Mouse (Mus musculus): ENCODE data around the gene Sbno1. TPM values are rescaled to one million over a fixed set of nuclear protein-coding genes. Genes with fewer than 3 reads are reported as not detected.

The Sbno1 gene
- polyA plus RNA-seq, 1 experiment from 2014 or later = 115 TPM

DNA sequence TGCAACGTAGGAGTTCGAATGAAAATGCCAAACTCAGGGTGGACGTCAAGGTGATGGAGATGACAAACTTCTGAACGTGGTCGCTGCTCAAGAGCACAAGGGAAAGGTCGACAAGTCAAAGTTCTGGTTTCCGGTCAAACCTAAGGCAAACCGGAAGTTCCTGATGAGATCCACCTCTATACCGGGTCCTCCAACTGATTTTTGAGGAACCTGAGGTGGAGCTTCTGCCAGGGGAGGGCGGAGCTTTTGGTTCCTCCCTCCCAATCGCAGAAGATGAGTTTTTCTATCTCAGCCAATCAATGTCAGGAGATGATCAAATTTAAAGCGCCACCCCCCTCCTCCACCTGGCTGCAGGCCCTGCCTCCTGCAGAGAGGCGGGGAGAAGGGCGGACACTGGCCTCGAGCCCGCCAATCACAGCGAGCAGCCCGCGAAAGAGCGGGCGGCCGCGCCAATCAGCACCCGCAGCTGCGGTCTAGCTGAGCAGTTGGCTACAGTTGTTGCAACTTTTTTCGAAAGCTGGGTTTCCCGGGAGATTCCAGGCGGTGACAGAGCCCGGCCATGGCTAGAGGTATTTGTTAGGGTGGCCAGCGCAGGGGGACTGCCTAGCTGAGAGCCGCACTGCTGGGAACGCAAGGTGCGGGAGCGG is 13.8 kb upstream of the Sbno1 start, which contains the start of gene Kmt5a:
TSS of gene Kmt5a (plus strand) at position 484 of the 647 bp plus-strand sequence.
- H3K4me1 ChIP-seq (replicated peaks) = peaks cover 18% of the 10 kb centered on the region
- peak within 1 kb of the TSS; percentile 71 for H3K4me3 ChIP-seq
- H3K36me3 ChIP-seq = no peaks in the 10 kb centered on the region
- peak within 1 kb of the TSS; percentile 76 for H3K9ac ChIP-seq
- no peaks in the 10 kb centered on the region for H3K9me3 ChIP-seq
- H3K4me2 ChIP-seq = peak within 1 kb of the TSS; percentile 99
- no peaks in the 10 kb centered on the region; the same call in 1 of the 2 replicates for H3K27me3 ChIP-seq
- peak; percentile 98 for ATAC-seq (ENCODE audit: low FRiP score)
- peak within 1 kb of the TSS; percentile 83 for H3K27ac ChIP-seq
- 1% methylated on average over 34 of the region's 34 CpGs for WGBS

DNA sequence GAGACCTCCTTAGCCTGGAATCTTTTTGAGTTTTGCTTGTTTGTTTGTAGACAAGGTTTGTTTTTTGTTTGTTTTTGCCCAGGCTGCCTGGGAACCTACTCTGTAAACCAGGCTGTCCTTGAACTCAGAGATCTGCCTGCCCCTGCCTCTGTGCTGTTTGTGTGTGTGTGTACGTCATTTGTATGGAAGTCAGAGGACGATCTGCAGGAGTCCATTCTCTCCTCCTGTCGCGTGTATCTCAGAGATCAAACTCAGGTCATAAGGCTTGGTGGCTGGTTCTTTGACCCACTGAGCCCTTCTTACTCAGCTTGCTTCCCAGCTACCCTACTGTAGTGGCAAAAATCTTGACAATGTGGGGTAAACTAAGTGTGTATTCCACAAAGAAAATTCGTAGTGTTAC is 12.9 kb upstream of the Sbno1 start:
- Histone ChIP-seq H3K9me3 (no peaks in the 10 kb centered on the region), H3K9ac (no peak overlapping the region), H3K27ac (no peak overlapping the region; the same call in 1 of the 2 replicates), H3K4me1 (replicated peaks) (peaks cover 16% of the 10 kb centered on the region), H3K4me2 (peak overlapping the region; percentile 99), H3K36me3 (no peaks in the 10 kb centered on the region), H3K27me3 (no peaks in the 10 kb centered on the region; the same call in 1 of the 2 replicates), H3K4me3 (0 out of 2 replicates have a peak overlapping the region, but pooled peaks have one; percentile 71)
- WGBS = 71% methylated on average over 5 of the region's 5 CpGs
- no peak for ATAC-seq (ENCODE audit: low FRiP score)

GRCm38 (mm10) chr5:124438229-124438628 is 12.4 kb upstream of the Sbno1 start:
- 94% methylated on average over 5 of the region's 5 CpGs for WGBS
- no peak for ATAC-seq (ENCODE audit: low FRiP score)
- Histone ChIP-seq H3K27ac (no peak overlapping the region), H3K9ac (no peak overlapping the region), H3K4me1 (replicated peaks) (peaks cover 16% of the 10 kb centered on the region), H3K4me2 (no peak overlapping the region), H3K27me3 (no peaks in the 10 kb centered on the region; the same call in 1 of the 2 replicates), H3K4me3 (no peak overlapping the region), H3K36me3 (no peaks in the 10 kb centered on the region), H3K9me3 (no peaks in the 10 kb centered on the region)

- WGBS = 60% methylated on average over 2 of the region's 2 CpGs
- H3K4me2 ChIP-seq = no peak overlapping the region
- H3K9me3 ChIP-seq = no peaks in the 10 kb centered on the region
- no peak overlapping the region for H3K4me3 ChIP-seq
- H3K27ac ChIP-seq = no peak overlapping the region
- H3K4me1 ChIP-seq (replicated peaks) = no peaks in the 10 kb centered on the region
- H3K36me3 ChIP-seq = no peaks in the 10 kb centered on the region
- no peak overlapping the region for H3K9ac ChIP-seq
- no peaks in the 10 kb centered on the region; the same call in 1 of the 2 replicates for H3K27me3 ChIP-seq
- ATAC-seq (ENCODE audit: low FRiP score) = 0 out of 2 replicates have a peak, but pooled peaks have one; percentile 32
These were observed 7.2 kb upstream of the Sbno1 start for GRCm38 (mm10) chr5:124433048-124433447.

DNA sequence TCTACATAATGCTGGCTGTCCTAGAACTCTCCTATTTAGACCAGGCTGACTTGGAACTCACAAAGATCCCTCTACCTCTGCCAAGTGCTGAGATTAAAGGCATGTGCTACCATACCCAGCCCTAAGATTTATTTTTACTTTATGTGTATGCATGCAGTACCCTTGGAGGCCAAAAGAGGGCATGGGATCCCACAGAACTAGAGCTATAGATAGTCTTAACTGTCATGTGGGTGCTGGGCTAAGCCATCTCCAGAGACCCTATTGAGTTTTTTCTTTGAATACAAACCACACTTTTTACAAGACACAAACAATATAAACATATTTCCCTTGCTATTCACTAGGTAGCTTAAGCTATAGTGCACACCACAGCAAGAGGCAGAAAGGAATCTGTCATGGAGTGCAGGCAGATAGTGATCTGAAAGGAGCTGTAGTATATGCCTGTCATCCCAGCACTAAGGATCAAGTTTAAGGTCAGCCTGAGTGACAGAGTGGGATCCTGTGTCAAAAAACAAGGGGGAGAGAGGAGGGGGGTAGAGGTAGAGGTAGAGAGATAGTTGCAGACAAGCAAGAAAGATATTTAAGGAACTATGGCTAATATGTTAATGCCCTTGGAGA is 6.7 kb upstream of the Sbno1 start:
- Histone ChIP-seq H3K4me2 (no peak overlapping the region), H3K27me3 (no peaks in the 10 kb centered on the region; the same call in 1 of the 2 replicates), H3K27ac (no peak overlapping the region), H3K4me3 (no peak overlapping the region), H3K36me3 (no peaks in the 10 kb centered on the region), H3K4me1 (replicated peaks) (no peaks in the 10 kb centered on the region), H3K9me3 (no peaks in the 10 kb centered on the region), H3K9ac (no peak overlapping the region)
- 0 out of 2 replicates have a peak, but pooled peaks have one; percentile 54 for ATAC-seq (ENCODE audit: low FRiP score)

- H3K36me3 ChIP-seq = no peaks in the 10 kb centered on the region
- H3K27ac ChIP-seq = peak overlapping the region; percentile 95
- H3K4me1 ChIP-seq (replicated peaks) = peaks cover 21% of the 10 kb centered on the region
- H3K9ac ChIP-seq = peak overlapping the region; percentile 81; the same call in 1 of the 2 replicates
- ATAC-seq (ENCODE audit: low FRiP score) = peak; percentile 14; the same call in 1 of the 2 replicates
- H3K4me2 ChIP-seq = peak overlapping the region; percentile 45
- no peaks in the 10 kb centered on the region for H3K9me3 ChIP-seq
- 96% methylated on average over 10 of the region's 10 CpGs for WGBS
- H3K4me3 ChIP-seq = peak overlapping the region; percentile 99
- H3K27me3 ChIP-seq = no peaks in the 10 kb centered on the region
These were observed 772 bp upstream of the Sbno1 start for GRCm38 (mm10) chr5:124426475-124427071.

DNA sequence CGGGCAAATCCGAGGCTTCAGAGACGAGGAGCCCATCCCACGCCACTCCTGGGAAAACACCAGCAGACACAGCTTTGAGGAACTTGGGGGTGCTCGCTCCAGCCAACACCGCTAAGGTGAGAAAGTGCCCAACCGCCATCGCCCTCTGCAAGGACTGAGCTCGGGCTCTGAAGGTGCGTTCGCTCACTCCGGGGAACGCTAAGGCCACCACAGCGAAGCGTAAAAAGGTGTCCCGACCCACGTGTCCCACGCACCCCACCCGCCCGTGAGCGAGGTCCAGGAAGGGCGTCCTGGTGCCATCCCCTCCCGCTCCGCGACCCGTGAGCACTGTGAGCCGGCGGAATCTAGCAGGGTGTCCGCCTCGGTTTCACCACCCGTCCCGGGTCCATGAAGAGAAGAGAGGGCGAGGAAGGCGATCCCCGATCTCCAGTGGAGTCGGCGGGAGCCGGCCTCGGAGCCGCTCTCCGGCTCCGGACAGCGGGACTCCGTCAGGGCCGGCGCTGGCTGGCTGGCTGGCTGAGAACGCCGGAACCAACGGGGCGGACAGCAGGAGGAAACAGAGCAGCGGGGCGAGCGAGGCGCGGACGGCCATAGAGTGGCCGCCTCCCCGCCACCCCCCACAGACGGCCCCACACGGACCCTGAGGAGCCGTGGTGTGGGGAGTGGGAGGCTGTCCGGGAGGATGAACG is 934 bp downstream of the Sbno1 start:
- peak overlapping the region; percentile 99 for H3K4me3 ChIP-seq
- H3K27me3 ChIP-seq = no peaks in the 10 kb centered on the region
- under 1% methylated on average over 62 of the region's 63 CpGs for WGBS
- peak; percentile 74 for ATAC-seq (ENCODE audit: low FRiP score)
- H3K9me3 ChIP-seq = no peaks in the 10 kb centered on the region
- H3K36me3 ChIP-seq = no peaks in the 10 kb centered on the region; the same call in 1 of the 2 replicates
- peak overlapping the region; percentile 95 for H3K27ac ChIP-seq
- peak overlapping the region; percentile 95 for H3K9ac ChIP-seq
- H3K4me1 ChIP-seq (replicated peaks) = peaks cover 21% of the 10 kb centered on the region
- peak overlapping the region; percentile 82 for H3K4me2 ChIP-seq

GRCm38 (mm10) chr5:124424200-124424722 is 1.5 kb downstream of the Sbno1 start:
- H3K4me3 ChIP-seq = peak overlapping the region; percentile 99
- WGBS = 4% methylated on average over 14 of the region's 14 CpGs
- H3K36me3 ChIP-seq = no peaks in the 10 kb centered on the region; the same call in 1 of the 2 replicates
- ATAC-seq (ENCODE audit: low FRiP score) = no peak
- peak overlapping the region; percentile 95 for H3K9ac ChIP-seq
- H3K27ac ChIP-seq = peak overlapping the region; percentile 95
- H3K4me2 ChIP-seq = peak overlapping the region; percentile 82
- H3K27me3 ChIP-seq = no peaks in the 10 kb centered on the region
- no peaks in the 10 kb centered on the region for H3K9me3 ChIP-seq
- H3K4me1 ChIP-seq (replicated peaks) = peaks cover 21% of the 10 kb centered on the region

DNA sequence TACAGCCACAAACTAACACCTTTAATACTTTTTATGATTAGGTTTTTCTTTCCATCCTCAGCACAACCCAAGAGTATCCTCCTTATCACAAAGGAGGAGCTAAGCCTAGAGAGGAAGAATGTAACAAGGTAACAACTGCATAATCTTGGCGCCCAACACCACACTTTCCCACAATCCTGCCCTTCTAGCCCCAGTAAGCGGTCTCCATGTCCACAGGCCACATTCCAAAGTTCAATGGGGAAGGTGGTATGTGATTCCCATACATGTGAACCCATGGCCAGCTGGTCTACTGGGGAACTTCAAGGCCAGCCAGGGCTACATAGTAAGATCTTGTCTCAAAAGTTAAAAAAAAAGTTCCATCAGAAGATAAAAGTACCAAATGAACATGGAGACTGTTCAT is 4.0 kb downstream of the Sbno1 start:
- Histone ChIP-seq H3K4me1 (replicated peaks) (peaks cover 21% of the 10 kb centered on the region), H3K9ac (no peak overlapping the region), H3K9me3 (no peaks in the 10 kb centered on the region), H3K27me3 (no peaks in the 10 kb centered on the region), H3K27ac (no peak overlapping the region), H3K36me3 (no peaks in the 10 kb centered on the region; the same call in 1 of the 2 replicates), H3K4me3 (no peak overlapping the region), H3K4me2 (no peak overlapping the region)
- 97% methylated on average over 2 of the region's 2 CpGs for WGBS
- ATAC-seq (ENCODE audit: low FRiP score) = no peak

DNA sequence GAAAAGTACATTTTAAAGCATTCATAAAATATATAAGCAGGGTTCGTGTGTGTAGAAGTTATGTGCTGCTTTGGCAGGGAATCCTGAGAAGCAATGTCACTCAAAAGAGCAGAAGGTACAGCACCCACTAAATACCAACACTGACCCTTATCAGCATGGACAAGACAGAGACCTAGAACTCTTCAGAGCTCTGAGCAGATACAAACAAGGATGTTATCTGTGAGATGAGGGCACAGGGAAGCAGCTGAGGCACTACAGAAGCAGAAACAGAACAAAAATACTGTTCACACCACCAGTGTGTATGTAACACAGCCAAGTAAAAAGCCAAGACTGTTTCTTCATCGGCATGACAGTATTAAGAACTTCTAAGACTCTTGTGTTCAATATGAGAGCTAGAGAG is 6.9 kb downstream of the Sbno1 start:
- Histone ChIP-seq H3K36me3 (no peaks in the 10 kb centered on the region; the same call in 1 of the 2 replicates), H3K27ac (no peak overlapping the region), H3K4me2 (no peak overlapping the region), H3K4me1 (replicated peaks) (peaks cover 9% of the 10 kb centered on the region), H3K9ac (no peak overlapping the region), H3K27me3 (no peaks in the 10 kb centered on the region), H3K9me3 (no peaks in the 10 kb centered on the region), H3K4me3 (no peak overlapping the region)
- ATAC-seq (ENCODE audit: low FRiP score) = no peak
- 94% methylated on average over 2 of the region's 2 CpGs for WGBS

GRCm38 (mm10) chr5:124412163-124412562 is 13.6 kb downstream of the Sbno1 start:
- no peak overlapping the region for H3K4me3 ChIP-seq

DNA sequence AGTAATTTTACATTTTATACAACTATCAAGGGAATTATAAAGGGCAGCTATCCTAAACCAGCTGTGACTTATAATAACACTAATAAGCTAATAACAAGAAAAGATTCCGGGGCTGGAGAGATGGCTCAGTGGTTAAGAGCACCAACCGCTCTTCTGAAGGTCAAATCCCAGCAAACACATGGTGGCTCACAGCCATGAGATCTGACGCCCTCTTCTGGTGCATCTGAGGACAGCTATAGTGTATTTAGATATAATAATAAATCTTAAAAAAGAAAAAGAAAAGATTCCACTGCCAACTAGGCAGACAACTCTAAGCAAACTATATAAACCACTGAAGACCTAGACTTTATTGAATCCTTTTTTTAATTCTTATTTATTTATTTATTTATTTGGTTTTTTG is 15.0 kb downstream of the Sbno1 start:
- peaks cover 63% of the 10 kb centered on the region for H3K36me3 ChIP-seq
- H3K4me2 ChIP-seq = no peak overlapping the region
- H3K9me3 ChIP-seq = no peaks in the 10 kb centered on the region
- H3K27ac ChIP-seq = no peak overlapping the region
- no peaks in the 10 kb centered on the region for H3K27me3 ChIP-seq
- H3K4me3 ChIP-seq = no peak overlapping the region
- ATAC-seq (ENCODE audit: low FRiP score) = no peak
- H3K9ac ChIP-seq = no peak overlapping the region
- H3K4me1 ChIP-seq (replicated peaks) = no peaks in the 10 kb centered on the region
- 86% methylated on average over 3 of the region's 3 CpGs for WGBS

More at GRCm38 (mm10) chr5:124412163-124412562, 13.6 kb downstream of the Sbno1 start:
- Histone ChIP-seq H3K27ac (no peak overlapping the region), H3K4me2 (no peak overlapping the region), H3K4me1 (replicated peaks) (no peaks in the 10 kb centered on the region), H3K36me3 (peaks cover 51% of the 10 kb centered on the region), H3K9ac (no peak overlapping the region), H3K9me3 (no peaks in the 10 kb centered on the region), H3K27me3 (no peaks in the 10 kb centered on the region)
- no peak for ATAC-seq (ENCODE audit: low FRiP score)
- WGBS = 94% methylated on average over 5 of the region's 5 CpGs

All from hindbrain, embryonic 13.5 days (tissue).